Mouse (Mus musculus) left cerebral cortex, postnatal 36 days (tissue): Measurements from ENCODE around the gene B4galt4. TPM values are rescaled to one million over a fixed set of nuclear protein-coding genes. Genes with fewer than 3 reads are reported as not detected.
A peak's percentile ranks its signal among the peaks of the same experiment; 100 is the strongest.

Experiments
- DNase-seq, 2 experiments: peaks; one replicate each; pipeline ENCODE4 v3.0.0; 2021 to 2022; ENCODE audit warnings: low spot score in 2 of 2, mixed read lengths in 1 of 2
- intact Hi-C: fragments of 180-260 bp; cut with DNase I; formaldehyde crosslinking; loops from one replicate; pipeline ENCODE4 v1.15.1; 2025
- total RNA-seq, 2 experiments: library from RNA; stranded (reverse); gene quantifications; 2 replicates each; pipeline ENCODE4 v1.2.3; 2021

Gene B4galt4
- total RNA-seq, 2 experiments from 2014 or later, result 19.9 to 22.9 TPM

GRCm38 (mm10) chr16:38810196-38810595 is 68.1 kb downstream of the B4galt4 start:
- intact Hi-C loops, result loop anchor here (5.0 to 10.0 kb wide), 2 partner anchors 65 to 193 kb away; partner anchors contain the start of gene B4galt4
- no peak for DNase-seq

DNA sequence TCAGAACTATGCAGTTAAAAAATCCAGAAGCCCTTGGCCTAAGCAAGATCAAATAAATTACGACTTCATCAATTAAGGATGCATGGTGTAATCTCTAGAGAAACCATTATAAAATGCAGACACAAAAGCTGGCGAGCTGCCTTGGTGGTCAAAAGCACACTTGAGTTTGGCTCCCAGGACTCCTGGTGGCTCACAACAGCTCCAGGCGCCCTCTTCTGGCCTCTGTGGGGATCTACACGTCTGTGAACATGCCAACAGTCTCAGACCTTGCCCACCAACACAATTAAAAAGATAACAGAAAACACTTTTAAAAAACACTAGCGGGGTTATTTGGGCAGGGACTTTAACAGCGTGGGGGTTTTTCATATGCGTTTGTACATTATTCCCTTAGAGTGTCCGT is 70.5 kb downstream of the B4galt4 start:
- DNase-seq, result peak; percentile 31 to 56
- intact Hi-C loops, result loop anchor here (5.0 to 10.0 kb wide), 2 partner anchors 68 to 195 kb away; partner anchors contain the start of gene B4galt4

Other genes starting within 250 kb of the B4galt4 start
- 10 to 100 TPM; 33.8 to 34.9 TPM for gene Timmdc1, start 219.6 kb upstream of the B4galt4 start, total RNA-seq
- 10 to 100 TPM; 39.6 to 45.3 TPM for gene Poglut1, start 192.0 kb upstream of the B4galt4 start, total RNA-seq
- gene Tmem39a, start 183.6 kb upstream of the B4galt4 start, total RNA-seq, result 10 to 100 TPM; 16.2 to 22.4 TPM
- 10 to 100 TPM; 15.9 to 21.5 TPM for gene Arhgap31, start 29.0 kb upstream of the B4galt4 start, total RNA-seq
- gene Upk1b, start 58.1 kb downstream of the B4galt4 start, total RNA-seq, result 1 to 10 TPM in 1 of 2 experiments, under 1 TPM in 1; 0.86 to 1.7 TPM
- not detected for gene 4930435E12Rik, start 86.5 kb downstream of the B4galt4 start, total RNA-seq
- gene Igsf11, start 150.4 kb downstream of the B4galt4 start, total RNA-seq, result 10 to 100 TPM; 35.6 to 52.0 TPM